Mouse (Mus musculus) urinary bladder, postnatal 10 days (tissue): Measurements from ENCODE around the gene Lpcat3.
"Not testable (repeated sequence)": the region's sequence is repeated elsewhere in the genome, so short reads cannot be mapped to it uniquely, and the experiment has no call there.

ENCODE experiments used
- DNase-seq: peaks from one replicate; pipeline ENCODE4 v3.0.0; 2022; ENCODE audit warnings: low spot score

Lpcat3 gene

GRCm38 (mm10) chr6:124662477-124663423 is at the start of gene Lpcat3:
Gene Lpcat3 (plus strand): TSS chr6:124663027.
- peak; percentile 94 for DNase-seq

GRCm38 (mm10) chr6:124625612-124626011 is 37.2 kb upstream of the Lpcat3 start:
- DNase-seq: no peak

- not testable (repeated sequence) for DNase-seq
Measured at GRCm38 (mm10) chr6:124626184-124626583, 36.6 kb upstream of the Lpcat3 start.

- no peak for DNase-seq
Measured at GRCm38 (mm10) chr6:124630763-124631162, 32.1 kb upstream of the Lpcat3 start.

- DNase-seq: not testable (repeated sequence)
Measured at GRCm38 (mm10) chr6:124635985-124636384, 26.8 kb upstream of the Lpcat3 start, which contains the start of gene C1s2. Gene C1s2 (minus strand): TSS chr6:124636085.

- not testable (repeated sequence) for DNase-seq
Measured at GRCm38 (mm10) chr6:124636858-124637460, 25.9 kb upstream of the Lpcat3 start.

GRCm38 (mm10) chr6:124640041-124640440 is 22.8 kb upstream of the Lpcat3 start:
- no peak for DNase-seq

GRCm38 (mm10) chr6:124640997-124641396 is 21.8 kb upstream of the Lpcat3 start:
- peak; percentile 20 for DNase-seq

- no peak for DNase-seq
Measured at GRCm38 (mm10) chr6:124646394-124646793, 16.4 kb upstream of the Lpcat3 start.

GRCm38 (mm10) chr6:124655893-124656292 is 6.9 kb upstream of the Lpcat3 start:
- DNase-seq: no peak

- DNase-seq: no peak
Measured at GRCm38 (mm10) chr6:124658067-124658466, 4.8 kb upstream of the Lpcat3 start.

GRCm38 (mm10) chr6:124661156-124661806 is 1.5 kb upstream of the Lpcat3 start:
- no peak for DNase-seq

- DNase-seq: no peak
Measured at GRCm38 (mm10) chr6:124661995-124662394, 832 bp upstream of the Lpcat3 start.

GRCm38 (mm10) chr6:124663424-124663795 is 583 bp downstream of the Lpcat3 start:
- DNase-seq: no peak

GRCm38 (mm10) chr6:124664256-124664655 is 1.4 kb downstream of the Lpcat3 start:
- no peak for DNase-seq

GRCm38 (mm10) chr6:124665011-124665410 is 2.2 kb downstream of the Lpcat3 start:
- DNase-seq: no peak

- no peak for DNase-seq
Measured at GRCm38 (mm10) chr6:124669234-124669859, 6.5 kb downstream of the Lpcat3 start.

- DNase-seq: no peak
Measured at GRCm38 (mm10) chr6:124670281-124670900, 7.6 kb downstream of the Lpcat3 start.

GRCm38 (mm10) chr6:124672100-124672499 is 9.3 kb downstream of the Lpcat3 start:
- no peak for DNase-seq

GRCm38 (mm10) chr6:124673619-124674018 is 10.8 kb downstream of the Lpcat3 start:
- no peak for DNase-seq

- DNase-seq: no peak
Measured at GRCm38 (mm10) chr6:124674591-124674990, 11.8 kb downstream of the Lpcat3 start.

GRCm38 (mm10) chr6:124676171-124676570 is 13.3 kb downstream of the Lpcat3 start:
- DNase-seq: no peak
